8 mouse cellular contexts compared by ENCODE assay signal in genomic region chr12:54313211-54313845, GRCm38 (mm10).
DNase-seq lines count a peak whose midpoint lies in the region; ATAC-seq and TF ChIP-seq lines count a peak whose summit lies in the region.

No protein-coding gene starts in this region.

- peak overlapping the region; percentile 41 for H3K27ac ChIP-seq in heart, embryonic 12.5 days (ENCODE audit: poor library complexity, severe bottlenecking)
- peak overlapping the region; percentile 68 for H3K27ac ChIP-seq in kidney, embryonic 15.5 days
- H3K27ac ChIP-seq in liver, embryonic 15.5 days (replicated peaks): no peak overlapping the region
- H3K27ac ChIP-seq in testis, adult 2 months (ENCODE audit: control insufficient read depth, insufficient read depth, low read depth, low read length): no peak overlapping the region

- TF ChIP-seq POLR2A in testis, adult 2 months (IDR thresholded peaks at IDR 0.05; ENCODE audit: control insufficient read depth, low read depth, low read length): no peak

- DNase-seq in adrenal gland, postnatal 25 days: peak; percentile 68
- peak; percentile 64 for DNase-seq in neural tube, embryonic 10.5 days (ENCODE audit: extremely low spot score, low spot score)

- WGBS in heart, embryonic 12.5 days: 1% methylated on average over 20 of the region's 20 CpGs
- under 1% methylated on average over 20 of the region's 20 CpGs for WGBS in kidney, embryonic 15.5 days
- under 1% methylated on average over 20 of the region's 20 CpGs for WGBS in liver, embryonic 15.5 days (ENCODE audit: insufficient replicate concordance)

- no peaks in the 10 kb centered on the region for H3K79me2 ChIP-seq in C2C12 (ENCODE audit: control insufficient read depth, insufficient read depth)

- ATAC-seq in erythroblast, adult 5-6 weeks (replicated peaks; ENCODE audit: low FRiP score, poor library complexity, severe bottlenecking): peak; percentile 60
- ATAC-seq in heart, embryonic 12.5 days (ENCODE audit: insufficient number of reproducible peaks, low FRiP score): peak; percentile 83
- ATAC-seq in kidney, embryonic 15.5 days (replicated peaks; ENCODE audit: low FRiP score): peak; percentile 88
- ATAC-seq in liver, embryonic 15.5 days (ENCODE audit: insufficient read depth): peak; percentile 72

- no peaks in the 10 kb centered on the region for H3K36me3 ChIP-seq in C2C12 (ENCODE audit: control insufficient read depth, insufficient read depth)
- no peaks in the 10 kb centered on the region for H3K36me3 ChIP-seq in heart, embryonic 12.5 days
- no peaks in the 10 kb centered on the region for H3K36me3 ChIP-seq in kidney, embryonic 15.5 days
- no peaks in the 10 kb centered on the region for H3K36me3 ChIP-seq in liver, embryonic 15.5 days (replicated peaks)
- no peaks in the 10 kb centered on the region for H3K36me3 ChIP-seq in testis, adult 2 months (ENCODE audit: control insufficient read depth, insufficient read depth, low read length)

- no peaks in the 10 kb centered on the region for H3K9me3 ChIP-seq in heart, embryonic 12.5 days (replicated peaks)
- no peaks in the 10 kb centered on the region for H3K9me3 ChIP-seq in kidney, embryonic 15.5 days (replicated peaks)
- H3K9me3 ChIP-seq in liver, embryonic 15.5 days (replicated peaks): no peaks in the 10 kb centered on the region

- H3ac ChIP-seq in C2C12 (ENCODE audit: control insufficient read depth, insufficient read length, low read depth): no peak overlapping the region

- H3K4me2 ChIP-seq in heart, embryonic 12.5 days: peak overlapping the region; percentile 84
- peak overlapping the region; percentile 80 for H3K4me2 ChIP-seq in kidney, embryonic 15.5 days
- peak overlapping the region; percentile 56 for H3K4me2 ChIP-seq in liver, embryonic 15.5 days

- no peak for TF ChIP-seq CTCF in C2C12 (IDR thresholded peaks at IDR 0.05; ENCODE audit: control insufficient read depth, insufficient read depth, insufficient read length)
- no peak for TF ChIP-seq CTCF in testis, adult 2 months (IDR thresholded peaks at IDR 0.05; ENCODE audit: control insufficient read depth, insufficient read depth, insufficient replicate concordance, low read depth, low read length)

- peak overlapping the region; percentile 61 for H3K9ac ChIP-seq in heart, embryonic 12.5 days
- H3K9ac ChIP-seq in kidney, embryonic 15.5 days: peak overlapping the region; percentile 23; the same call in 1 of the 2 replicates
- no peak overlapping the region for H3K9ac ChIP-seq in liver, embryonic 15.5 days

- H3K79me3 ChIP-seq in C2C12 (ENCODE audit: low read depth): no peaks in the 10 kb centered on the region

- H3K4me3 ChIP-seq in C2C12 (ENCODE audit: insufficient read depth, poor library complexity, severe bottlenecking): no peak overlapping the region
- H3K4me3 ChIP-seq in heart, embryonic 12.5 days: peak overlapping the region; percentile 49
- peak overlapping the region; percentile 39 for H3K4me3 ChIP-seq in kidney, embryonic 15.5 days (replicated peaks)
- peak overlapping the region; percentile 13 for H3K4me3 ChIP-seq in liver, embryonic 15.5 days (replicated peaks)
- H3K4me3 ChIP-seq in testis, adult 2 months (ENCODE audit: control insufficient read depth, low read depth, low read length): peak overlapping the region; percentile 21

- H3K27me3 ChIP-seq in C2C12 (ENCODE audit: control insufficient read depth, insufficient read depth, insufficient read length): no peaks in the 10 kb centered on the region
- no peaks in the 10 kb centered on the region for H3K27me3 ChIP-seq in heart, embryonic 12.5 days (replicated peaks)
- H3K27me3 ChIP-seq in kidney, embryonic 15.5 days: peaks cover 31% of the 10 kb centered on the region
- no peaks in the 10 kb centered on the region for H3K27me3 ChIP-seq in liver, embryonic 15.5 days
- H3K27me3 ChIP-seq in testis, adult 2 months (ENCODE audit: control insufficient read depth, insufficient read depth, low read length): no peaks in the 10 kb centered on the region

- peaks cover 27% of the 10 kb centered on the region for H3K4me1 ChIP-seq in heart, embryonic 12.5 days (replicated peaks)
- H3K4me1 ChIP-seq in kidney, embryonic 15.5 days: peaks cover 24% of the 10 kb centered on the region
- peaks cover 13% of the 10 kb centered on the region for H3K4me1 ChIP-seq in liver, embryonic 15.5 days (replicated peaks)
- peaks cover 11% of the 10 kb centered on the region for H3K4me1 ChIP-seq in testis, adult 2 months (ENCODE audit: control insufficient read depth, insufficient read depth, low read length)

TF ChIP-seq in C2C12, 6 proteins besides CTCF, POLR2A, EP300 and RAD21:
- no peak for TF ChIP-seq MYOG (IDR thresholded peaks at IDR 0.05; ENCODE audit: control insufficient read depth, extremely low read depth, insufficient read length)
- TF ChIP-seq MAX (IDR thresholded peaks at IDR 0.05): no peak
- peak; percentile 58 for TF ChIP-seq MYOD1 (IDR thresholded peaks at IDR 0.05; ENCODE audit: control insufficient read depth, insufficient read length, low read depth)
- TF ChIP-seq USF1 (IDR thresholded peaks at IDR 0.05; ENCODE audit: low read depth): no peak

Comparison
In these comparisons a context has a peak if more than half of its experiments do, and no peak if none do; other contexts are left out.
1. H3K27ac ChIP-seq: peak in heart, embryonic 12.5 days (single experiment) and kidney, embryonic 15.5 days (single experiment); none in liver, embryonic 15.5 days (single experiment) and testis, adult 2 months (single experiment).
2. Peak in every context shown above with its lines, with median percentiles within 50 percentile points of each other: ATAC-seq and H3K4me2 ChIP-seq.